22 mouse cellular contexts compared by ENCODE assay signal in genomic region chr3:38002275-38002674, GRCm38 (mm10).
DNase-seq lines count a peak whose midpoint lies in the region; ATAC-seq and TF ChIP-seq lines count a peak whose summit lies in the region.
"Had no signal": no experiment of that assay in that cellular context is flagged by ENCODE, and none has a peak within 500 bp of the region (broad histone marks: within the 10 kb centered on the region; RNA-seq: fewer than 3 reads in every experiment).

No protein-coding gene starts in this region.

- H3K27me3 ChIP-seq in intestine, embryonic 14.5 days (replicated peaks; ENCODE audit: control insufficient read depth, insufficient read depth, low read length), result no peaks in the 10 kb centered on the region
- no peaks in the 10 kb centered on the region for H3K27me3 ChIP-seq in intestine, embryonic 16.5 days (replicated peaks; ENCODE audit: control insufficient read depth, insufficient read depth, low read length)
- H3K27me3 ChIP-seq: embryonic facial prominence, embryonic 12.5 days; forebrain, embryonic 13.5 days; forebrain, embryonic 15.5 days; Patski had no signal

- no peak for ATAC-seq in intestine, embryonic 14.5 days (replicated peaks; ENCODE audit: low FRiP score, low TSS enrichment, low read depth)
- no peak for ATAC-seq in intestine, embryonic 16.5 days
- ATAC-seq: activated CD4-positive, CD25-positive, alpha-beta regulatory T cell, adult 4 months; forebrain, embryonic 13.5 days; forebrain, embryonic 15.5 days; forebrain, postnatal 0 days; Patski had no signal

- no peak for TF ChIP-seq CTCF in gastrocnemius, adult 2 months (IDR thresholded peaks at IDR 0.05)
- no peak for TF ChIP-seq CTCF in layer of hippocampus, adult 2 months (conservative IDR thresholded peaks at IDR 0.05)

- H3K4me3 ChIP-seq in gastrocnemius, adult 2 months, result no peak overlapping the region
- no peak overlapping the region for H3K4me3 ChIP-seq in intestine, embryonic 14.5 days (ENCODE audit: low read depth, low read length)
- no peak overlapping the region for H3K4me3 ChIP-seq in intestine, embryonic 16.5 days (ENCODE audit: low read length)
- H3K4me3 ChIP-seq in layer of hippocampus, adult 2 months, result no peak overlapping the region
- H3K4me3 ChIP-seq: embryonic facial prominence, embryonic 10.5 days; embryonic facial prominence, embryonic 12.5 days; forebrain, embryonic 13.5 days; forebrain, embryonic 15.5 days had no signal

- no peaks in the 10 kb centered on the region for H3K9me3 ChIP-seq in intestine, embryonic 14.5 days (ENCODE audit: control insufficient read depth, low read length)
- no peaks in the 10 kb centered on the region for H3K9me3 ChIP-seq in intestine, embryonic 16.5 days (ENCODE audit: control insufficient read depth, low read length)
- H3K9me3 ChIP-seq: embryonic facial prominence, embryonic 10.5 days; embryonic facial prominence, embryonic 12.5 days; forebrain, embryonic 13.5 days; forebrain, embryonic 15.5 days; G1E had no signal

- no peak overlapping the region for H3K27ac ChIP-seq in gastrocnemius, adult 2 months
- H3K27ac ChIP-seq in intestine, embryonic 14.5 days (ENCODE audit: low read depth), result no peak overlapping the region
- no peak overlapping the region for H3K27ac ChIP-seq in intestine, embryonic 16.5 days (ENCODE audit: low read length)
- no peak overlapping the region for H3K27ac ChIP-seq in layer of hippocampus, adult 2 months
- H3K27ac ChIP-seq: embryonic facial prominence, embryonic 10.5 days; embryonic facial prominence, embryonic 12.5 days; forebrain, embryonic 13.5 days; forebrain, embryonic 15.5 days had no signal

- no peak overlapping the region for H3K4me2 ChIP-seq in intestine, embryonic 14.5 days (ENCODE audit: low read length)
- H3K4me2 ChIP-seq in intestine, embryonic 16.5 days (ENCODE audit: low read depth, low read length), result no peak overlapping the region
- H3K4me2 ChIP-seq: embryonic facial prominence, embryonic 12.5 days; forebrain, embryonic 13.5 days; forebrain, embryonic 15.5 days had no signal

- 74% methylated on average over 10 of the region's 10 CpGs for WGBS in intestine, embryonic 14.5 days
- 71% methylated on average over 10 of the region's 10 CpGs for WGBS in intestine, embryonic 16.5 days

- H3K36me3 ChIP-seq in intestine, embryonic 14.5 days (ENCODE audit: control insufficient read depth, insufficient read depth, low read length), result no peaks in the 10 kb centered on the region
- no peaks in the 10 kb centered on the region for H3K36me3 ChIP-seq in intestine, embryonic 16.5 days (ENCODE audit: control insufficient read depth, insufficient read depth, low read length)
- H3K36me3 ChIP-seq: embryonic facial prominence, embryonic 10.5 days; embryonic facial prominence, embryonic 12.5 days; forebrain, embryonic 15.5 days; G1E had no signal

- DNase-seq in gastrocnemius, postnatal 14 days, result peak; percentile 18
- DNase-seq in gastrocnemius, adult 2 months, result no peak
- DNase-seq in intestine, embryonic 14.5 days (ENCODE audit: low spot score), result peak; percentile 45
- DNase-seq in A20 (ENCODE audit: low read depth, low spot score), result peak; percentile 73
- no peak for DNase-seq in layer of hippocampus, adult 2 months (ENCODE audit: low spot score in 2 of 2)
- DNase-seq: adrenal gland, adult 8-10 months; adrenal gland, postnatal 14 days; adrenal gland, postnatal 36 days; cerebellum, adult 11-12 months; cerebellum, adult 2 months; cerebellum, adult 9-10 months; cerebellum, postnatal 10 days; cerebellum, postnatal 25 days; forebrain, postnatal 0 days had no signal

- H3K9ac ChIP-seq in intestine, embryonic 14.5 days (ENCODE audit: low read length), result no peak overlapping the region
- H3K9ac ChIP-seq in intestine, embryonic 16.5 days (ENCODE audit: low read depth, low read length), result no peak overlapping the region
- H3K9ac ChIP-seq: embryonic facial prominence, embryonic 12.5 days; forebrain, embryonic 13.5 days; forebrain, embryonic 15.5 days; forebrain, postnatal 0 days had no signal

- H3K4me1 ChIP-seq in intestine, embryonic 14.5 days (replicated peaks; ENCODE audit: control insufficient read depth, insufficient read depth, low read length), result no peaks in the 10 kb centered on the region
- no peaks in the 10 kb centered on the region for H3K4me1 ChIP-seq in intestine, embryonic 16.5 days (ENCODE audit: control insufficient read depth, insufficient read depth, low read length)
- H3K4me1 ChIP-seq: embryonic facial prominence, embryonic 12.5 days; forebrain, embryonic 13.5 days; forebrain, embryonic 15.5 days had no signal

- intact Hi-C loops in gastrocnemius, postnatal 14 days (cut with DNase I; ENCODE audit: low total_unique reads), result no loop called here
- intact Hi-C loops in gastrocnemius, adult 2 months (cut with DNase I), result no loop called here

Comparison
In these comparisons a context has a peak if more than half of its experiments do, and no peak if none do; other contexts are left out.
1. DNase-seq: peak in gastrocnemius, postnatal 14 days (single experiment), intestine, embryonic 14.5 days (single experiment) and A20 (single experiment); none in gastrocnemius, adult 2 months (single experiment) and layer of hippocampus, adult 2 months (0 of 2).